Mouse (Mus musculus): Measurements from ENCODE around the gene Cltb.

- TF ChIP-seq CTCF (IDR thresholded peaks at IDR 0.05; ENCODE audit: extremely low read depth, insufficient read depth, insufficient read length, insufficient replicate concordance) (no peak), POLR2A (IDR thresholded peaks at IDR 0.05; ENCODE audit: low read depth, low read length) (no peak)
Measured at GRCm38 (mm10) chr13:54564232-54565200, 46.6 kb downstream of the Cltb start.
